Mouse (Mus musculus) ovary, adult 10 weeks (tissue): ENCODE results near the gene Nr2f6. TPM values are rescaled to one million over a fixed set of nuclear protein-coding genes. Genes with fewer than 3 reads are reported as not detected.

ENCODE experiments used
- polyA plus RNA-seq: library from polyadenylated mRNA; stranded (reverse); fragments of 350-450 nt; fragmentation: Illumina TruSeq; extraction: RNeasy Lipid Tissue Mini Kit (QIAGEN cat#74804); gene quantifications from one replicate; pipeline ENCODE4 v1.2.3, GENCODE M21; 2014

The Nr2f6 gene
- 1.3 TPM for polyA plus RNA-seq

DNA sequence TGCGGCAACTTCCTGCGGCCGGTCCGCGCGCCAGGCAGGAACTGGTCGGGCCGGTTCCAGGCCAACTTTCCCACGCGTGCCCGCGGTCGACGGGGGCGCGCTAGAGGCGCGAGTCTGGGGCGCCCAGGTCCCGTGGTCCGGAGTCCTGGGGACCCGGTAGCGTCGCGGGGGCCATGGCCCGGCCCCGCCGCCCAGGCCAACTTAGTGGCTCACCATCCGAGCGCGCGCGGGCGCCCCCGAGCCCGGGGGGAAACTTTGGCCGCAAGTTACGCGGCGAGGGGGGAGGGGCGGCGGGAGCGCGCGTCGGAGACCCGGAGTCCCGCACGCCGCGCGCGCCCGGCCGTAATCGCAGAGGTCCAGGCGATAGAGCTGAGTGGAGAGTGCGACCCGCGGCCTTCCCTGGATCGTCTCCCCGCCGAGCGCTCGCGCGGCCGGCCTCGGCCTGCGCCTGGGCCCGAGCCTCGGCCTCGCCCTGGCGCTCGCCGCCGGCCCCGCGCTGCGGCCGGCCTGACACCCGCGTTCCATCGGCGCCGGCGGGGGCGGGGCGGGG is at the start of gene Nr2f6:
TSS of gene Nr2f6 (minus strand) at position 540 of the 550 bp plus-strand sequence.

GRCm38 (mm10) chr8:71405401-71406098 is 23.8 kb upstream of the Nr2f6 start, which contains the start of gene Ankle1:
Gene Ankle1 (plus strand): TSS chr8:71406010.

GRCm38 (mm10) chr8:71396639-71397305 is 15.0 kb upstream of the Nr2f6 start, which contains the start of gene Babam1:
Gene Babam1 (plus strand): TSS chr8:71396861.

DNA sequence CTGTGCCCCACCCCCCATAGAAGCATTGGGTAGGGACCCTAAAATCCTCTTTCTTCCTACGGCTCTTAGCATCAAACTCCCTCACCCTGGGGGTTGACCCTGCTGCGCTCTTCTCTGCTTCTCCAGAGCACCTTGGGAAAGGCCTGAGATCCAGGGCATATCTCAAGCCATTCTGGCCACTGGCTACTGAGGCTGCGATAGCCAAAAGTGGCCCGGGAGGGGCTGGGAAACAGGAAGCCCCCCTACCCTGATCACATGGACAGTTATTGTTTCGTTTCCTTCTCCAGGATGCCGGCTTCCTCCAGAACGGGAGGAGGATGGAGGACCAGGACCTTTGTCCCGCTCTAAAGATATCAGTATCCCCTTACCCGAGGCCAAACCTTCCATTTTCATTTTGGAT is 13.9 kb upstream of the Nr2f6 start, which contains the start of gene Ushbp1:
TSS of gene Ushbp1 (minus strand) at position 174 of the 400 bp plus-strand sequence.

GRCm38 (mm10) chr8:71371236-71371848 is 10.4 kb downstream of the Nr2f6 start, which contains the start of gene Ocel1:
Gene Ocel1 (plus strand): TSS chr8:71371298.

DNA sequence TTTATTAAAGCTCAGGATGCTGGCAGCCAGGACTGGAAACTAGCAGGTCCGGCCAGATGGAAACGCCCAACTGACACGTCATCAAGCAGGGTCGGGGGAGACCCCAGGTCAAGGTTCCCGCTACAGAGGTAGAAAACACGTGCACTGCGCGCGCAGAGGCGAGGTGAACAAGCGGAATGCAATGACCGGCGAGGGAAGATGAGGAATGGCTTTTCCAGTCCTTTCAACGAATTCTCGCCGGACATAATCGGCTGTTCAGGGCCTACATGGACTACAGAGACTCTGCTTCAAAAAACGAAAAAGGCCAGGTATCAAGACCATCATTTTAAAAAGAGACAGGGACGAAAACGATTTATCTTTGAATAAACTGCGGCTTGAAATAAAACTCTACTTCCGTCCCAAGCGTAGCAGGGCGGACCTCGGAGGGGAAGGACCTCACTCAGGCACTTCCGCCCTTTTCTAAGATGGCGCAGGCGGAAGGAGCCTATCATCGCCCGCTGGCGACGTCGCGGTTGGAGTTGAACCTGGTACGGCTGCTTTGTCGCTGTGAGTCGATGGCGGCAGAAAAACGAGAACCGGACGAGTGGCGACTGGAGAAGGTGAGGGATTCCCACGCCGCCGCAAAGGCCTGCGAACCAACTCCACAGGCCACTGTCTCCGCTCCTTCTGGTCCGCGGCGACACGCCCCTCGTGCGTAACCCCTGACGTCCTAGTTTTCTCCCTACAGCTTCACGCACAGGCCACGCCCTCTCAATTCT is 14.8 kb downstream of the Nr2f6 start, which contains the start of gene Use1:
TSS of gene Use1 (plus strand) at position 78 of the 758 bp plus-strand sequence.

Other genes with a start within 250 kb of the Nr2f6 start
- 2.3 TPM for gene Myo9b, start 109.2 kb downstream of the Nr2f6 start, polyA plus RNA-seq
- 5.0 TPM for gene Haus8, start 109.0 kb downstream of the Nr2f6 start, polyA plus RNA-seq
- gene Use1, start 15.1 kb downstream of the Nr2f6 start, polyA plus RNA-seq, result 1.5 TPM
- gene Ocel1, start 10.7 kb downstream of the Nr2f6 start, polyA plus RNA-seq, result 1.2 TPM
- 0.31 TPM for gene Ushbp1, start 13.8 kb upstream of the Nr2f6 start, polyA plus RNA-seq
- gene Babam1, start 14.9 kb upstream of the Nr2f6 start, polyA plus RNA-seq, result 8.6 TPM
- 0.54 TPM for gene Ankle1, start 24.1 kb upstream of the Nr2f6 start, polyA plus RNA-seq
- gene Abhd8, start 81.7 kb upstream of the Nr2f6 start, polyA plus RNA-seq, result 0.68 TPM
- 9.7 TPM for gene Mrpl34, start 83.0 kb upstream of the Nr2f6 start, polyA plus RNA-seq
- gene Dda1, start 87.2 kb upstream of the Nr2f6 start, polyA plus RNA-seq, result 3.4 TPM
- 1.00 TPM for gene Ano8, start 104.0 kb upstream of the Nr2f6 start, polyA plus RNA-seq
- 1.3 TPM for gene Gtpbp3, start 106.1 kb upstream of the Nr2f6 start, polyA plus RNA-seq
- gene Plvap, start 129.8 kb upstream of the Nr2f6 start, polyA plus RNA-seq, result 0.46 TPM
- not detected for gene Ccdc194, start 143.8 kb upstream of the Nr2f6 start, polyA plus RNA-seq
- 8.3 TPM for gene Bst2, start 155.5 kb upstream of the Nr2f6 start, polyA plus RNA-seq
- gene Mvb12a, start 161.0 kb upstream of the Nr2f6 start, polyA plus RNA-seq, result 0.66 TPM
- gene Tmem221, start 176.9 kb upstream of the Nr2f6 start, polyA plus RNA-seq, result 3.4 TPM
- 0.26 TPM for gene Nxnl1, start 184.6 kb upstream of the Nr2f6 start, polyA plus RNA-seq
- 4.7 TPM for gene Slc27a1, start 186.9 kb upstream of the Nr2f6 start, polyA plus RNA-seq
- gene Pgls, start 210.2 kb upstream of the Nr2f6 start, polyA plus RNA-seq, result 0.17 TPM
- not detected for gene Fam129c, start 215.7 kb upstream of the Nr2f6 start, polyA plus RNA-seq
- gene Colgalt1, start 229.0 kb upstream of the Nr2f6 start, polyA plus RNA-seq, result 73.2 TPM